17 mouse cellular contexts compared by ENCODE assay signal in genomic region chr3:7248337-7248736, GRCm38 (mm10).
"Had no signal": no experiment of that assay in that cellular context is flagged by ENCODE, and none has a peak within 500 bp of the region (broad histone marks: within the 10 kb centered on the region; RNA-seq: fewer than 3 reads in every experiment).

No protein-coding gene starts in this region.

- H3K36me3 ChIP-seq: neural tube, embryonic 12.5 days; neural tube, embryonic 13.5 days; neural tube, embryonic 15.5 days; stomach, embryonic 15.5 days had no signal

- H3K4me3 ChIP-seq: neural tube, embryonic 12.5 days; neural tube, embryonic 13.5 days; neural tube, embryonic 15.5 days; stomach, embryonic 15.5 days had no signal

- H3K4me2 ChIP-seq: neural tube, embryonic 12.5 days; neural tube, embryonic 13.5 days; neural tube, embryonic 15.5 days; stomach, embryonic 15.5 days had no signal

- DNase-seq: retina, postnatal 1 day; right cerebral cortex, adult 18-20 months; right cerebral cortex, postnatal 14 days; right cerebral cortex, postnatal 25 days; right cerebral cortex, postnatal 4 days; spleen, adult 18-20 months; thymus, adult 18-20 months; thymus, adult 2 months; thymus, postnatal 14 days; thymus, postnatal 25 days; thymus, postnatal 36 days; thymus, postnatal 4 days had no signal

- H3K9ac ChIP-seq: neural tube, embryonic 12.5 days; neural tube, embryonic 13.5 days; neural tube, embryonic 15.5 days; stomach, embryonic 15.5 days had no signal

- H3K9me3 ChIP-seq: neural tube, embryonic 12.5 days; neural tube, embryonic 13.5 days; neural tube, embryonic 15.5 days; stomach, embryonic 15.5 days had no signal

- H3K4me1 ChIP-seq: neural tube, embryonic 12.5 days; neural tube, embryonic 13.5 days; neural tube, embryonic 15.5 days; stomach, embryonic 15.5 days had no signal

- H3K27me3 ChIP-seq: neural tube, embryonic 12.5 days; neural tube, embryonic 13.5 days; neural tube, embryonic 15.5 days; stomach, embryonic 15.5 days had no signal

- H3K27ac ChIP-seq: neural tube, embryonic 12.5 days; neural tube, embryonic 13.5 days; neural tube, embryonic 15.5 days; stomach, embryonic 15.5 days; stomach, postnatal 0 days had no signal
